Mouse (Mus musculus) right cerebral cortex, postnatal 25 days (tissue): ENCODE measurements around the gene Cyp2c68.
"Not testable (repeated sequence)": the region's sequence is repeated elsewhere in the genome, so short reads cannot be mapped to it uniquely, and the experiment has no call there.

ENCODE experiments used
- DNase-seq: peaks from one replicate; pipeline ENCODE4 v3.0.0; 2022

Cyp2c68 gene

GRCm38 (mm10) chr19:39740920-39741319, at the start of gene Cyp2c68:
Gene Cyp2c68 (minus strand): TSS chr19:39741054.
- no peak for DNase-seq

- DNase-seq = not testable (repeated sequence)
Observed at GRCm38 (mm10) chr19:39785458-39785857, 44.6 kb upstream of the Cyp2c68 start.

- DNase-seq = no peak
Observed at GRCm38 (mm10) chr19:39745357-39745756, 4.5 kb upstream of the Cyp2c68 start.

- DNase-seq = not testable (repeated sequence)
Observed at GRCm38 (mm10) chr19:39744361-39744760, 3.5 kb upstream of the Cyp2c68 start.

DNA sequence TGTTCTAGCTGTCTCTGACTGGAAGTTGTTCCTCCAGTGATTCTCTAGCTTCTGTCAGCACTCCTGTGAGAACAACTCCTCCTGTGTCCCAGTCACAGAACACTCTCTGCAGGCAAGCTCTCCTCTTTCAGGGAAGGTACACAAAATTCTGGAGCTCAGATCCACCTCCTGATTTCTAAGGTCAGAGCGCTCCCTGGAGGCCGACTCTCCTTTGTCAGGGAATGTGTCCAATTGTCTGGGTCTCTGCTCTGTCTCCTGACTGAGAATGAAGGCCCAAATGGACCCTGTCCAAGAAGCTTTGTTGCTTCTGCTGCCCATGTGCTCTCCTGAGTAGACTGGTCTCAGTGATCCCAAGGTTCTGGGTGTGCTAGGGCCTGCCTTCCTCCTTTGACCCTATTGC, 29.7 kb downstream of the Cyp2c68 start:
- DNase-seq = not testable (repeated sequence)

DNA sequence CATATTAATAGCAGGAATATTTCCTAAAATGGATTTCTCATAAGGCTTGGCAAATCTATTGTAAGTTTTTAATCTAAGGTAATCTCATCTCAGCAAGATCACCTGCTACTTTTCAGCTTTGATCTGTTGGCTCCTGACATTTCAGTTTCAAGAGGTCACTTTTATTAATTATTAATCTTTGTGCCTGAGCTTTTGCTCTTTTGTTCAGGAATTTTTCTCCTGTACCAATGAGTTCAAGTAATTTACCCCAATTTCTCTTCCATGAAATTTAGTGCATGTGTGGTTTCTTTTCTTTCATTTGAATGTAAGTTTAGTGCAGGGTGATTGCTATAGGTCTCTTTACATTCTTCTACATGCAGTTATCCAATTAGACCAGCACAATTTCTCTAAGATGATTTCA, 75.2 kb downstream of the Cyp2c68 start:
- not testable (repeated sequence) for DNase-seq

DNA sequence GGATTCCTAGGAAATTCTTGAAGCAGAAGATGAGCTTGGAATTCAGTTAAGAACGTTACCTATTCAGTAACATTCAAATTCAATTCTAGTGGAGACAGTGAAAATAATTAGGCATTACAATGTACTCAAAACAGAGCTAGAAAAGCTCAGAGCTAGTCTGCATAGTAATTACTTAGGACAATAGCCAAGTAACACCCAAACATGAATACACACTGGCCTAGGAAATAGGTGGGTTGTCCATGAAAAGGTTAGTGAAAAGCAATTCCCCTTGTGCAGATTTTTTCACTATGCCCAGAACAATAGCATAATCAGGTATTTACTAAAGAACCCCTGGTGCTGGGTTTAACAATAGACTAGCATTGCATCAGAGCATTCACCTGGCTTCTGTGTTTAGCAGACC, 88.5 kb downstream of the Cyp2c68 start:
- DNase-seq = no peak

GRCm38 (mm10) chr19:39648938-39649337, 91.9 kb downstream of the Cyp2c68 start, which contains the start of gene Cyp2c67:
Gene Cyp2c67 (minus strand): TSS chr19:39649051.
- DNase-seq = no peak

DNA sequence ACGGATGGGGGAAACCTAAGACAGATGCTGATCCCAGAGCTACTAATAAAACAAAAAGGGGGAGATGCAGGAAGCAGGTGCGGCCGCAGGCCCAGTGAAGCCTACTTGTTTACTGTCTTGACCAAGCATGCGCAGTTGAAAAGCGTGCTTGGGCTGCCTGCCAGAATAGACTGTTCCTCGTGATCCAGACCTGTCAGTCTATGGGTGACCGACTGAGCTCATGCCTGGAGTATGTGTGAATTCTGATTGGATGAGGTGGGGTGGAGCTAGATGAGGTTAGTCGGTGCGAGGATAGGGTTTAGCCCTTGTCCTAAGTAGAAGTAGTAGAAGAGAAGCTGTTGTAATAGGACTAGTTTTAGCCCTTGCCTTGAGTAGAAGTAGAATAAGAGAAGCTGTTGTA, 93.3 kb downstream of the Cyp2c68 start:
- DNase-seq = no peak

DNA sequence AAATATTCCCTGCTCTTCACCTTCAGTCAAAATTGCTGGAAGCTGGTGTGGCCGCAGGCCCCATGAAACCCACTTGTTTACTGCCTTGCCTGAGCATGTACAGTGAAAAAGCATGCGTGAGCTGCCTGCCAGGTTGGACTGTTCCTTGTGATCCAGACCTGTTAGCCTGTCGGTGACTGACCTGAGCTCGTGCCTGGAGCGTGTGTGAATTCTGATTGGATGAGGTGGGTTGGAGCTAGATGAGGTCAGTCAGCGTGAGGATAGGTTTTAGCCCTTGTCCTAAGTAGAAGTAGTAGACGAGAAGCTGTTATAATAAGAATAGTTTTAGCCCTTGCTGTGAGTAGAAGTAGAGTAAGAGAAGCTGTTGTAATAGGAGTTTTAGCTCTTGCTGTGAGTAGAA, 96.3 kb downstream of the Cyp2c68 start:
- not testable (repeated sequence) for DNase-seq
